Mouse (Mus musculus): ENCODE measurements around the gene Akap6. TPM values are rescaled to one million over a fixed set of nuclear protein-coding genes. Genes with fewer than 3 reads are reported as not detected.

The Akap6 gene
- polyA plus RNA-seq, 1 experiment from 2014 or later: 1.2 TPM

GRCm38 (mm10) chr12:52764810-52765209 is 65.6 kb downstream of the Akap6 start:
- Histone ChIP-seq H3K4me2 (replicated peaks) (no peak overlapping the region), H3K27me3 (no peaks in the 10 kb centered on the region), H3K27ac (no peak overlapping the region), H3K4me3 (no peak overlapping the region), H3K9ac (no peak overlapping the region), H3K36me3 (no peaks in the 10 kb centered on the region), H3K4me1 (no peaks in the 10 kb centered on the region), H3K9me3 (no peaks in the 10 kb centered on the region)
- WGBS: 65% methylated on average over 3 of the region's 3 CpGs
- no peak for ATAC-seq (ENCODE audit: low FRiP score, low read depth)

DNA sequence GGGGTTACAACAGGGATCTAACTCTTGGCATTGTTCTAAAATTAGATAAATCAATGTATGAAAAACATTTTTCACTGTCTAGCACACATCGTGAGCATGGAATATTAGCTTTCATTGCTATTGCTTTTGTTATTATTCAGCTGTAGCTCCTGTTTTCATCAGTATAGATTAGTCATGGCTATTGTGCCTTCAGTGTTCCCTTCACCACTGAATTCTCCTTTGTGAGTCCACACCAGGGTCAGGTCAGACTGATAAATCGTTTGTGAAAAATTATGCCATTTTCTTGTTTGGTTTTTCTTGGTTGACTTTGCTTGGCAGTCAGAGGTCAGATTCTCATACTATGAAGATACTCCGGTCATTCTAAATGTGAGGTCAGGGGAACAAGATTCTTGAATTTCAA is 70.4 kb downstream of the Akap6 start:
- H3K36me3 ChIP-seq: no peaks in the 10 kb centered on the region
- no peak overlapping the region for H3K4me3 ChIP-seq
- peaks cover 19% of the 10 kb centered on the region for H3K4me1 ChIP-seq
- H3K9ac ChIP-seq: no peak overlapping the region
- H3K27me3 ChIP-seq: no peaks in the 10 kb centered on the region
- no peak overlapping the region for H3K27ac ChIP-seq
- 85% methylated on average over 3 of the region's 3 CpGs for WGBS
- no peak overlapping the region for H3K4me2 ChIP-seq (replicated peaks)
- no peaks in the 10 kb centered on the region for H3K9me3 ChIP-seq
- ATAC-seq (ENCODE audit: low FRiP score, low read depth): no peak

DNA sequence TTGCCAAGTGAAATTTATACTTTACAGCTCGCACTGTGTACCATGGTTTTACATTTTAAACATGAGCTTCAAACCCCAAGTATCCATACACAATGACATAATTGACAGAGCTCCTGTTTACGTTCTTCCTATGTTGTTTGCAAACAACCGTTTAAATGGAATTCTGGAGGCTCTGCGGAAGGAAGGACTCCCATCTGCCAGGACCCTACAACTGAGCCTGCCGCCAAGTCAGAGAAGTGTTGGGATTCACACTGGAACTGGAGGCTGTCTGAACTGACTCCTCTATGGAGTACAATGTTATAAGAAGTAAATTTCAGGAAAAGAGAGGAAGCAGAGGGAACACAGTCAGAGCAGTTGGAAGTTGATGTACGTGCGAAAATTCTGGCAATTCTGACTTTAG is 72.7 kb downstream of the Akap6 start:
- no peaks in the 10 kb centered on the region for H3K9me3 ChIP-seq
- no peaks in the 10 kb centered on the region for H3K27me3 ChIP-seq
- no peaks in the 10 kb centered on the region for H3K36me3 ChIP-seq
- no peak overlapping the region for H3K4me3 ChIP-seq
- no peak overlapping the region for H3K4me2 ChIP-seq (replicated peaks)
- H3K9ac ChIP-seq: no peak overlapping the region
- ATAC-seq (ENCODE audit: low FRiP score, low read depth): no peak
- no peak overlapping the region for H3K27ac ChIP-seq
- peaks cover 20% of the 10 kb centered on the region for H3K4me1 ChIP-seq
- 73% methylated on average over 7 of the region's 7 CpGs for WGBS

- H3K4me1 ChIP-seq: peaks cover 20% of the 10 kb centered on the region
- peak; percentile 61 for ATAC-seq (ENCODE audit: low FRiP score, low read depth)
- H3K27me3 ChIP-seq: no peaks in the 10 kb centered on the region
- H3K9me3 ChIP-seq: no peaks in the 10 kb centered on the region
- peak overlapping the region; percentile 78 for H3K27ac ChIP-seq
- H3K4me3 ChIP-seq: no peak overlapping the region
- H3K4me2 ChIP-seq (replicated peaks): peak overlapping the region; percentile 23; the same call in 1 of the 2 replicates
- no peak overlapping the region for H3K9ac ChIP-seq
- WGBS: 44% methylated on average over 10 of the region's 11 CpGs
- H3K36me3 ChIP-seq: no peaks in the 10 kb centered on the region
Measured at GRCm38 (mm10) chr12:52772494-52773280, 73.5 kb downstream of the Akap6 start.

DNA sequence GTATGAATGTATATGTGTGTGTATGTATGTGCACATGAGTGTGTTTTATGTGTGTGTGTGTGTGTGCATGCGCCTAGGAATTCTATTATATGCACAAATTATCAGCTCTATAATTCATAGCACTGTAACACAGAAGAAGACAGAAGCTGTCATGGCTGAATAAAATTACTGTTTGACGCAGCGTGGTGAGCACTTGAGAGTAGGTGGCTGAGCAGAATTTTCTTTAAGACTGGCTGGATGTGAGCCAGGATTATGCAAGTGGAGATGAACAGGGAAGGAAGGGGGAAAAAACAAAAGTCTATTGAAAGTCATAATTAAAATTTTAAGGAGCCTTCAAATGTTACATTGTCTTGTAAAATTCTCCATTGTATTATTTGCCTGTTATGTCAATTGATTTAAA is 74.7 kb downstream of the Akap6 start:
- 61% methylated on average over 3 of the region's 3 CpGs for WGBS
- H3K4me2 ChIP-seq (replicated peaks): no peak overlapping the region
- H3K9ac ChIP-seq: no peak overlapping the region
- no peaks in the 10 kb centered on the region for H3K27me3 ChIP-seq
- no peak overlapping the region for H3K27ac ChIP-seq
- no peaks in the 10 kb centered on the region for H3K9me3 ChIP-seq
- no peak for ATAC-seq (ENCODE audit: low FRiP score, low read depth)
- no peaks in the 10 kb centered on the region for H3K36me3 ChIP-seq
- H3K4me1 ChIP-seq: peaks cover 20% of the 10 kb centered on the region
- H3K4me3 ChIP-seq: no peak overlapping the region

- H3K4me2 ChIP-seq (replicated peaks): 0 out of 2 replicates have a peak overlapping the region, but pooled peaks have one; percentile 4
- no peak overlapping the region for H3K9ac ChIP-seq
- peaks cover 20% of the 10 kb centered on the region for H3K4me1 ChIP-seq
- H3K36me3 ChIP-seq: no peaks in the 10 kb centered on the region
- WGBS: 33% methylated on average over 6 of the region's 6 CpGs
- H3K4me3 ChIP-seq: no peak overlapping the region
- H3K27me3 ChIP-seq: no peaks in the 10 kb centered on the region
- ATAC-seq (ENCODE audit: low FRiP score, low read depth): no peak
- no peaks in the 10 kb centered on the region for H3K9me3 ChIP-seq
- no peak overlapping the region for H3K27ac ChIP-seq
Measured at GRCm38 (mm10) chr12:52774382-52774781, 75.2 kb downstream of the Akap6 start.

- Histone ChIP-seq H3K27ac (no peak overlapping the region), H3K9ac (no peak overlapping the region), H3K4me2 (replicated peaks) (no peak overlapping the region), H3K27me3 (no peaks in the 10 kb centered on the region), H3K4me1 (peaks cover 7% of the 10 kb centered on the region), H3K9me3 (no peaks in the 10 kb centered on the region), H3K36me3 (no peaks in the 10 kb centered on the region), H3K4me3 (no peak overlapping the region)
- 80% methylated on average over 5 of the region's 5 CpGs for WGBS
- no peak for ATAC-seq (ENCODE audit: low FRiP score, low read depth)
Measured at GRCm38 (mm10) chr12:52780216-52780615, 81.0 kb downstream of the Akap6 start.

DNA sequence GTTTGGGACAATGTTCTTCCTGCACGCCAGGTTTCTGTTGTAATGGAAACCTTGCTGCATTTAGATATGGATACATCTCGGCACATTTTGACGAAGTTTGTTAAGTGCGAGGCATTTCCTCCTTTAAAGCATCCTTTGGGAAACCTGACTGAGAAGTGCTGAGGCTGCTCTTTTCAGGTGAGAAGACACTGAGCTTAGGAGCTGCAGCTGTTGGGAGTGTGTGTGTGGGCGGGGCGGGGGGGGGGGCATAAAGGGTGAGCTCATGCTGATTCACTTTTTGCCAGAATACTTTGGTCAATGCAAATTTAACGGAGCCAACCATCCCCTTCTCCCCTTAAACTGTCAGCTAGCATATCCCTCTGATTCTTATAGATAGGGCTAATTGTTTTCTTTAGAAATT is 81.9 kb downstream of the Akap6 start:
- WGBS: 65% methylated on average over 7 of the region's 7 CpGs

GRCm38 (mm10) chr12:52782902-52783441 is 83.8 kb downstream of the Akap6 start:
- Histone ChIP-seq H3K9me3 (no peaks in the 10 kb centered on the region), H3K27ac (no peak overlapping the region), H3K36me3 (no peaks in the 10 kb centered on the region), H3K27me3 (no peaks in the 10 kb centered on the region), H3K9ac (0 out of 2 replicates have a peak overlapping the region, but pooled peaks have one; percentile 13), H3K4me3 (peak overlapping the region; percentile 27), H3K4me2 (replicated peaks) (peak overlapping the region; percentile 58), H3K4me1 (peaks cover 7% of the 10 kb centered on the region)
- WGBS: 20% methylated on average over 14 of the region's 14 CpGs
- ATAC-seq (ENCODE audit: low FRiP score, low read depth): no peak

More for the DNA sequence above, 81.9 kb downstream of the Akap6 start:
- no peaks in the 10 kb centered on the region for H3K27me3 ChIP-seq
- H3K9me3 ChIP-seq: no peaks in the 10 kb centered on the region
- no peaks in the 10 kb centered on the region for H3K36me3 ChIP-seq
- no peak overlapping the region for H3K27ac ChIP-seq
- peaks cover 7% of the 10 kb centered on the region for H3K4me1 ChIP-seq
- no peak overlapping the region for H3K4me3 ChIP-seq
- no peak for ATAC-seq (ENCODE audit: low FRiP score, low read depth)
- H3K4me2 ChIP-seq (replicated peaks): no peak overlapping the region
- no peak overlapping the region for H3K9ac ChIP-seq

- Histone ChIP-seq H3K36me3 (no peaks in the 10 kb centered on the region), H3K4me3 (no peak overlapping the region), H3K4me1 (peaks cover 8% of the 10 kb centered on the region), H3K4me2 (replicated peaks) (no peak overlapping the region), H3K9me3 (no peaks in the 10 kb centered on the region), H3K27me3 (no peaks in the 10 kb centered on the region; the same call in 1 of the 2 replicates), H3K9ac (no peak overlapping the region), H3K27ac (no peak overlapping the region)
- ATAC-seq (ENCODE audit: low FRiP score, low read depth): 0 out of 2 replicates have a peak, but pooled peaks have one; percentile 32
Measured at GRCm38 (mm10) chr12:52785217-52785616, 86.0 kb downstream of the Akap6 start.

- Histone ChIP-seq H3K4me1 (0 out of 2 replicates have a peak, but pooled peaks cover 5% of the 10 kb centered on the region), H3K36me3 (no peaks in the 10 kb centered on the region), H3K9me3 (no peaks in the 10 kb centered on the region), H3K27ac (no peak overlapping the region), H3K4me3 (no peak overlapping the region), H3K9ac (no peak overlapping the region), H3K4me2 (replicated peaks) (no peak overlapping the region), H3K27me3 (peaks cover 7% of the 10 kb centered on the region; the same call in 1 of the 2 replicates)
- WGBS: 24% methylated on average over 8 of the region's 8 CpGs
- ATAC-seq (ENCODE audit: low FRiP score, low read depth): no peak
Measured at GRCm38 (mm10) chr12:52790350-52790768, 91.2 kb downstream of the Akap6 start.

GRCm38 (mm10) chr12:52794131-52794530 is 94.9 kb downstream of the Akap6 start:
- WGBS: 85% methylated on average over 4 of the region's 4 CpGs
- Histone ChIP-seq H3K4me1 (0 out of 2 replicates have a peak, but pooled peaks cover 5% of the 10 kb centered on the region), H3K4me3 (no peak overlapping the region), H3K36me3 (no peaks in the 10 kb centered on the region), H3K9me3 (no peaks in the 10 kb centered on the region), H3K27ac (no peak overlapping the region), H3K9ac (no peak overlapping the region), H3K27me3 (peaks cover 7% of the 10 kb centered on the region; the same call in 1 of the 2 replicates), H3K4me2 (replicated peaks) (no peak overlapping the region)
- no peak for ATAC-seq (ENCODE audit: low FRiP score, low read depth)

Data from limb, embryonic 13.5 days (tissue).